Mouse (Mus musculus) gastrocnemius, adult 18-20 months (tissue): ENCODE measurements around the gene Cmas. TPM values are rescaled to one million over a fixed set of nuclear protein-coding genes. Genes with fewer than 3 reads are reported as not detected.

ENCODE experiments used
- DNase-seq: peaks from one replicate; pipeline ENCODE4 v3.0.0; 2021; ENCODE audit warnings: low spot score
- total RNA-seq, 2 experiments: library from RNA; stranded (reverse); gene quantifications; 2 replicates each; pipeline ENCODE4 v1.2.3; 2021

The Cmas gene
- total RNA-seq, 2 experiments from 2014 or later = 27.0 to 30.1 TPM

DNA sequence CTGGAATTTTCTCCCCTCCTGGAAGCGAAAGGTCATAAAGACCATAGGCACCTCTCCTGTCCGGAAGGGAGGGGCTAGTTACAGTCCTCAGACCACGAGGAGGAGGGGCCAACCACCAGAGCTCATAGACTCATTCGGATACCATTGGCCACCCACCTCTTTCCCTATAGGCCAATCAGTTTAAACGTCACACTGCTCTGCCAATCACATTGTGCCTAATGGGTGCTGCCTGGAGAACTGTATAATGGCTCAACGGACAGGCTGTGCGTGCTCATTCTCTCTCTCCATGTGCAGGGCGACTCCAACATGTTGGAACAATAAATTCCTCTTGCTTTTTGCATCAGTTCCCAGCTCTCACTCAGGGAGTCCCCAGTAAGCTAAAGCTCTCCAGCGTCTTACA, 5.1 kb upstream of the Cmas start:
- no peak for DNase-seq

GRCm38 (mm10) chr6:142752331-142753246, 3.9 kb upstream of the Cmas start:
- DNase-seq = no peak

GRCm38 (mm10) chr6:142757334-142757965, 964 bp downstream of the Cmas start:
- no peak for DNase-seq

- no peak for DNase-seq
These were observed 1.5 kb downstream of the Cmas start for GRCm38 (mm10) chr6:142757976-142758375.

GRCm38 (mm10) chr6:142758562-142758961, 2.1 kb downstream of the Cmas start:
- DNase-seq = no peak

- DNase-seq = no peak
These were observed 3.1 kb downstream of the Cmas start for GRCm38 (mm10) chr6:142759633-142760032.

- DNase-seq = no peak
These were observed 8.4 kb downstream of the Cmas start for GRCm38 (mm10) chr6:142764933-142765332.

GRCm38 (mm10) chr6:142767305-142767704, 10.8 kb downstream of the Cmas start:
- no peak for DNase-seq

GRCm38 (mm10) chr6:142769896-142770295, 13.4 kb downstream of the Cmas start:
- DNase-seq = no peak

DNA sequence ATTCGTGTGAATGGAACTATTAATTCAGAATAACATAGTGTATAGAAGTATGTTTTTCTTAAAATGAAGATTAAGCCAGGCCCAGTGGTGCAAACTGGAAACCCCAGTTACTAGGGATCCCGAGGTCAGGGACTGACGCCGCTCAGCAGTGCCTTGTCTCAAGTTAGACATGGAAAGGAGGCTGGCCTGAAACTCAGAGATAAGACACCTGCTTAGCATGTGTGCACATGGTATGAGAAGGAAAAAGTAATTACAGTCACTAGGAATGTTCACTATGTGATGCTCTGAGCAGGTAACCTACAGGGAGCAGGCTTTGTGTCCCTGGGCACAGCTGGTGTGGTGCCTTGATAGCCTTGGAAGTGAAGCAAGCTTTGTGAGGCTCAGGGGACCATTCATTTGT, 15.2 kb downstream of the Cmas start:
- no peak for DNase-seq

DNA sequence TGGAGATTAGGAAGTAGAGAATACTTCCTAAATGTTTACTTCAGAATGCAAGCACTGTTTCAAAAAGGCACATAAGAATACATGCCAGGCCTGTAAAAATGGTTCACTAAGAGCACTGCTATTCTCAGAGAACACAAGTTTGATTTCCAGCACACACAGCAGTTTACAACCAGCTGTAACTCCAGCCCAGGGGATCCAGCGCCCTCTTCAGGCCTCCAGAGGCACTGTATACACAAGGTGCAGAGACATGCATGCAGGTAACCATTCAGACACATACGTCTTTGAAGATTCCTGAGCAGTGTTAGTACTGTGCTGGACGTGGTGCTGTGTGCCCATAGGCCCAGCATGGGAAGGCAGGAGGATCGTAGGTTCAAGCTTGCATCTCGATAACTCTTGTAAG, 17.1 kb downstream of the Cmas start:
- no peak for DNase-seq

- DNase-seq = no peak
These were observed 20.4 kb downstream of the Cmas start for GRCm38 (mm10) chr6:142776935-142777334.

- peak; percentile 12 for DNase-seq
These were observed 22.7 kb downstream of the Cmas start for GRCm38 (mm10) chr6:142779045-142779811.

- no peak for DNase-seq
These were observed 23.5 kb downstream of the Cmas start for GRCm38 (mm10) chr6:142779812-142780573.

DNA sequence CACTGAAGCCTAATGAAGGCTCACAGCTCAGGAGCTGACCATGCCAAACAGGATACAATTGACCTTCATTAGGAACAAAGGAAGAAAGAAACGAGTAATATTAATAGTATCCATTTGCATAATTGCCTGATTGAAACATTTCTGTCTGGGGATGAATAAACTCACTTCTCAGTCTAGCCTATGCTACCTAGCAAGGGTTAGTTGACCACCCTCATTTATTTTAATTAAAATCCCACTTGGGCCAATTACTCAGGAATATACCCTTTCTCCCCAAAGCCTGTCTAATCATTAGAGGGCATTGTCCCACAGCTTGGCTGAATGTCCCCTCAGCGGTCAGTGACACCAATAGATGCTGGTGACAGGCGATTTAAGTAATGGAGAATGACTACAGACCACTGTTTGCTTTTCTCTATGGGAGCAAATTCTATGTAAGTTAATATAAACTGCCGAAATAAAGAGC, 24.1 kb downstream of the Cmas start:
- no peak for DNase-seq

DNA sequence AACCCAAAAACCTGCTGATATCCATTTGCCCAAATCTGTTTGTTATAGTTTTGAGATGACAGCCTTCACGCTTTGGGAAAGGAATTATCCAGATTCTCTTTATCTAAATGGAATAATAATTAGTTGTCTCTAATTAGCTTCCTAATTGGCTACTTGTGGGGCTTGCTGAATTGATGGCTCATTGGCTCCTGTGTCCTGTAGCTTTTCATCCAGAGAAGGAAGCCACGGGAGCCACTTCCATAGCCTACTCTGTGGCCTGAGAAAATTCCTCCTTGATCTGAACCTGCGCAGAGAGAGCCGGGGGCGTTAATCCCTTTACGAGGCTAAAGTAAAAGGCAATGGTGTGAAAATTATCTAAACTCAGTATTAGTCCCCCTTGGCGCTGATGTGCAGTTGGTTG, 24.8 kb downstream of the Cmas start:
- no peak for DNase-seq

DNA sequence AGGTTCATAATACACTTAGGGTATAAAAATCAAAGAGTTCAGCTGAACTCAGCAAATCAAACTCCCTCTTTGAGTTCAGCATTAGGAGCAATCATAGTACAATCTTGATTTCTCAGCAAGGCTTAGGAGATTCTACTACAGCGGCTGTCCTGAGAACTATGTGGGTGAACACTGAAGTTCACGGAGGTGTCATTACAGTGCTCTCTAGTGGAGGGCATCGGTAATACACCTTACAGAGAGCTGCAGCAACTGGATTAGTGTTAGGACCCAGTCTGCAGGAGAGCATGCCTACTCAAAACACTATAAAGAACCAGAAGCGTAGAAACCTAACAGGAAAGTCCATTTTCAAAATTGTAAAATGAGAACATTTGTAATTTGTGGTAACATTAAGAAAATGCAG, 28.9 kb downstream of the Cmas start:
- DNase-seq = peak; percentile 41

GRCm38 (mm10) chr6:142786106-142786505, 29.6 kb downstream of the Cmas start:
- DNase-seq = no peak

- DNase-seq = no peak
These were observed 31.8 kb downstream of the Cmas start for GRCm38 (mm10) chr6:142788042-142788987.

DNA sequence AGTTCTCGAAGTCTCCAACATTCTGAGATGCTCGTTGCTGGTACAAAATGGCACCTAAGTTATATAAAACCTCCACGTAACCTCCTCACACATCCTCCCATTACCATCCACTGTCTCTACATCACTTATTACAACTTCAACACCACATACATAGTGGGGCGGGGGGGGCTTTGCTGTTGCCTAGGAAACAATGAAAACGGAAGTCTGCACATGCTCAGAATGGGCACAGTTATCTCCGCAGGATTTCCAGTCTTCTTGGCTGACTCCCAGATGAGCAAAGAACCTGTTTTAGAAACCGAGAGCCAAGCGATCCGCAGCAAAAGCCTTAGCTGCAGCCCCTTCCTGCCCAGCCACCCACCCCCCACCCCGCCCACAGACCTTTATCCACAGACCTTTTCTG, 33.2 kb downstream of the Cmas start:
- DNase-seq = no peak
